Mouse (Mus musculus) heart, adult 2 months (tissue): ENCODE results near the gene Smim24. TPM values are rescaled to one million over a fixed set of nuclear protein-coding genes. Genes with fewer than 3 reads are reported as not detected.

Source experiments
- DNase-seq, 2 experiments: peaks; one replicate each; pipeline ENCODE4 v3.0.0; 2021
- H3K27ac ChIP-seq: fragments of 200-600 bp; 2 replicates; pipeline ENCODE4 v1.8.1; 2022
- H3K27me3 ChIP-seq: fragments of 200-500 bp; 2 replicates; pipeline ENCODE4 v1.6.1; 2012; ENCODE audit warnings: mild to moderate bottlenecking, low read length, inconsistent platforms, mixed read lengths; ENCODE audit not compliant: control insufficient read depth, insufficient read depth
- H3K36me3 ChIP-seq: fragments of 200-500 bp; 2 replicates; pipeline ENCODE4 v1.6.1; 2012; ENCODE audit warnings: low read length, inconsistent platforms; ENCODE audit not compliant: control insufficient read depth, insufficient read depth
- H3K4me1 ChIP-seq: fragments of 200-500 bp; 2 replicates; pipeline ENCODE4 v1.6.1; 2011; ENCODE audit warnings: low read length; ENCODE audit not compliant: control insufficient read depth, insufficient read depth
- H3K4me3 ChIP-seq: fragments of 200-600 bp; 2 replicates; pipeline ENCODE4 v1.8.1; 2022
- H3K79me2 ChIP-seq: fragments of 200-500 bp; replicated peaks from 2 replicates; pipeline ENCODE4 v1.6.1; 2012; ENCODE audit warnings: mild to moderate bottlenecking, inconsistent platforms, low read length, moderate library complexity, mixed read lengths; ENCODE audit not compliant: control insufficient read depth, insufficient read depth
- H3K9ac ChIP-seq: fragments of 200-500 bp; 2 replicates; pipeline ENCODE4 v1.6.1; 2012; ENCODE audit warnings: low read depth, mild to moderate bottlenecking, control low read depth, inconsistent platforms, low read length, mixed read lengths
- CTCF ChIP-seq: fragments of 200-600 bp; IDR thresholded peaks from 2 replicates; pipeline ENCODE4 v1.8.1; 2022; ENCODE audit warnings: antibody characterized with exemption, mild to moderate bottlenecking, moderate library complexity
- EP300 ChIP-seq: fragments of 200-500 bp; IDR thresholded peaks from 2 replicates; pipeline ENCODE4 v1.6.1; 2011; ENCODE audit warnings: low read depth, low read length, control low read depth; ENCODE audit not compliant: insufficient read depth
- POLR2A ChIP-seq: fragments of 200-500 bp; IDR thresholded peaks from 2 replicates; pipeline ENCODE4 v1.6.1; 2011; ENCODE audit warnings: mild to moderate bottlenecking, low read depth, low read length, control low read depth; ENCODE audit not compliant: insufficient read depth
- WGBS: fragments of 180-500 bp; shearing (Covaris S2); methylation state at CpG from one replicate; pipeline ENCODE4 v1.1.7; 2018; 5-methylcytosine and 5-hydroxymethylcytosine counted together
- intact Hi-C: fragments of 180-260 bp; cut with DNase I; formaldehyde crosslinking; loops from one replicate; pipeline ENCODE4 v1.15.1; 2025
- polyA plus RNA-seq: library from polyadenylated mRNA; depleted of rRNA; stranded (reverse); fragments of >200 nt; gene quantifications from 2 replicates; pipeline ENCODE4 v1.2.3, GENCODE M21; 2012
- total RNA-seq, 2 experiments: library from RNA; stranded (reverse); gene quantifications; 2 replicates each; pipeline ENCODE4 v1.2.3; 2021

Smim24 gene
- total and polyA plus RNA-seq, 3 experiments = 2.0 to 8.3 (median 2.3) TPM

- 58% methylated on average over 6 of the region's 6 CpGs for WGBS
- Histone ChIP-seq H3K4me1 (peaks cover 40% of the 10 kb centered on the region), H3K4me3 (no peak overlapping the region), H3K79me2 (peaks cover 18% of the 10 kb centered on the region), H3K36me3 (no peaks in the 10 kb centered on the region), H3K9ac (peak overlapping the region; percentile 22), H3K27me3 (no peaks in the 10 kb centered on the region), H3K27ac (peak overlapping the region; percentile 85)
- TF ChIP-seq POLR2A (no peak), CTCF (no peak), EP300 (no peak)
- peak; percentile 24 to 30 for DNase-seq
- intact Hi-C loops = no loop called here
Observed at GRCm38 (mm10) chr10:81422191-81422590, 29.3 kb downstream of the Smim24 start.

- H3K36me3 ChIP-seq = no peaks in the 10 kb centered on the region
- peaks cover 20% of the 10 kb centered on the region for H3K79me2 ChIP-seq
- intact Hi-C loops = no loop called here
- H3K9ac ChIP-seq = no peak overlapping the region
- peaks cover 38% of the 10 kb centered on the region for H3K4me1 ChIP-seq
- peak; percentile 10 to 20 for DNase-seq
- H3K27ac ChIP-seq = peak overlapping the region; percentile 85
- no peak for TF ChIP-seq POLR2A
- TF ChIP-seq EP300 = no peak
- no peak for TF ChIP-seq CTCF
- H3K27me3 ChIP-seq = no peaks in the 10 kb centered on the region
- no peak overlapping the region for H3K4me3 ChIP-seq
- WGBS = 76% methylated on average over 3 of the region's 3 CpGs
Observed at GRCm38 (mm10) chr10:81422661-81423217, 29.9 kb downstream of the Smim24 start.

- 65% methylated on average over 4 of the region's 4 CpGs for WGBS
- intact Hi-C loops = no loop called here
- Histone ChIP-seq H3K4me3 (no peak overlapping the region; the same call in 1 of the 2 replicates), H3K27ac (peak overlapping the region; percentile 98), H3K79me2 (peaks cover 20% of the 10 kb centered on the region), H3K27me3 (no peaks in the 10 kb centered on the region), H3K36me3 (no peaks in the 10 kb centered on the region), H3K4me1 (peaks cover 36% of the 10 kb centered on the region), H3K9ac (peak overlapping the region; percentile 32)
- no peak for TF ChIP-seq POLR2A
- TF ChIP-seq CTCF = no peak
- no peak for TF ChIP-seq EP300
- peak; percentile 4 to 23 for DNase-seq
Observed at GRCm38 (mm10) chr10:81423476-81424245, 30.8 kb downstream of the Smim24 start.

GRCm38 (mm10) chr10:81424246-81425051 lies 31.6 kb downstream of the Smim24 start:
- intact Hi-C loops = loop anchor here (1.0 kb wide), 1 partner anchor 9 kb away; no protein-coding TSS in a partner anchor
- Histone ChIP-seq H3K79me2 (peaks cover 18% of the 10 kb centered on the region), H3K9ac (peak overlapping the region; percentile 94), H3K27me3 (no peaks in the 10 kb centered on the region), H3K36me3 (no peaks in the 10 kb centered on the region), H3K27ac (peak overlapping the region; percentile 98), H3K4me3 (peak overlapping the region; percentile 95), H3K4me1 (peaks cover 35% of the 10 kb centered on the region)
- DNase-seq = peak; percentile 75 to 83
- TF ChIP-seq CTCF = no peak
- TF ChIP-seq EP300 = no peak
- peak; percentile 16; the same call in 1 of the 2 replicates for TF ChIP-seq POLR2A
- 2% methylated on average over 25 of the region's 25 CpGs for WGBS

GRCm38 (mm10) chr10:81425236-81425850 lies 32.5 kb downstream of the Smim24 start:
- TF ChIP-seq POLR2A = 0 out of 2 replicates have a peak, but pooled peaks have one; percentile 39
- TF ChIP-seq EP300 = peak; percentile 75; the same call in 1 of the 2 replicates
- TF ChIP-seq CTCF = no peak
- no peaks in the 10 kb centered on the region for H3K27me3 ChIP-seq
- peak overlapping the region; percentile 98 for H3K27ac ChIP-seq
- H3K79me2 ChIP-seq = peaks cover 14% of the 10 kb centered on the region
- WGBS = 11% methylated on average over 10 of the region's 10 CpGs
- H3K9ac ChIP-seq = peak overlapping the region; percentile 94
- intact Hi-C loops = loop anchor here (1.0 kb wide), 1 partner anchor 10 kb away; no protein-coding TSS in a partner anchor
- DNase-seq = peak; percentile 76 to 80
- H3K4me3 ChIP-seq = peak overlapping the region; percentile 95
- no peaks in the 10 kb centered on the region for H3K36me3 ChIP-seq
- H3K4me1 ChIP-seq = peaks cover 31% of the 10 kb centered on the region
